Mouse (Mus musculus): ENCODE measurements around the gene Mrvi1.

The Mrvi1 gene

DNA sequence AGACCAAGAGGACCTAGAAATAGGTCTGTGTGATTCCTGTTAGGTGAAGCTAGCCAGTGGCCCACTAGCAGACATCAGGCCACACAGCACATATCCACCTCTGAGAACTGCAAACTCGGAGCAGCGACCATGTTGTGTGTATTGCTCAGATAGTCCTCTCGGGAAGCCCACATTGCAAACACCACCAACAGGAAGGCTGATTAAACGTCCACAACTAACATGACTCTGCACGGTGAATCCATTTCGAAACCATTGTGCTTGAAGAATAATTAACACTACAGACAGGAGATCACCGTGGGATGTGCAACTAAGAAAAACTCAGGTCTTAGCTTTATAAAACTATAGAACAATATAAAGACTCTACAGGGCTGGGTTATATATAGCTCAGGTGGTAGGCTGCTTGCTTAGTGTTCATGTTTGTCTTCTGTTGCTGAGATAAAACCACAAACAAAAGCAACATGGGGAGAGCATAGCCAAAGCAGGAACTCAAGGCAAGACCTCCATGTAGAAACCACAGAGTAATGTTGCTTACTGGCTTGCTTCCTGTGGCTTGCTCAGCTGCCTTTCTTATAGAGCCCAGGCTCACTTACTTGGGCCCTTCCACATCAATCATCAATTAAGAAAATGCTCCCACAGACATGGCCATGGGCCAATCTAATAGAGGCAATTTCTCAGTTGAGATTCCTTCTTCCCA, 4.4 kb downstream of the Mrvi1 start:
- no peak for DNase-seq (ENCODE audit: low spot score)

DNA sequence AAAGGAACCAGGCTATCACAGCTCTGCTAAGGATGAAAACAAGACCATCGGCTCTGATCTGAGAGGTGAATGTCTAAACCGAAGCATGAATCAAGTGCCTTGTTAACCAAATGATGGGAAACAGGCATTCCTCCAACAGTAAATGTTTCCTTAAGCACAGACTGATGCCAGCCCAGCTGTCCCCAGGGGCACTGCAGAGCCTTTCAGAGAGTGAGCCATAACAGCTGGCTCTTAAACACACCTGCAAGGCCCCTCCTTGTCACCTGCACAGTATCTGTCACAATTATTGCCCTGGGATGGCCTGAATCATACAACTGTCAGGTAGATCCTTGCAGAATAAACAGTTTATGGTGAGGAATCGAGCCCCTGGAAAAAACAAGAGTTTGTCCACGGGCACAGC, 8.8 kb downstream of the Mrvi1 start:
- no peak for DNase-seq (ENCODE audit: low spot score)

DNA sequence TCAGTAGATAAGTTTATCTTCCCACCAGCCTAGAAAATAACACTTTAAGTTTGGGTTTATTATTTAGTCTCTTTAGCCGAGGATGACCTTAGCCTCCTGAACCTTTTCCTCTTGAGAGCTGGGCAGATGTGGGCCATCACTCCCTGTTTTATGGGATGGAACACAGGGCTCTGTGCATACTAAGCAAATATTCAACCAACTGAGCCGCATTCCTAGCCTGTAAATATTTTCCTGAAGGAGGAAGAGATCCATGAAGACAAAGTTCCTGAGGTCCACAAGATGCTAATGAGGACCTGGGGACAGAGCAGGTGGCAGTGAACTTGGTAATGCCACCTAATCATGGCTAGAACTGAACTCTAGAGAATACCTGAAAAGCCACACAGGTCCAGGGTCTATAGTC, 9.5 kb downstream of the Mrvi1 start:
- no peak for DNase-seq (ENCODE audit: low spot score)

GRCm38 (mm10) chr7:110967373-110967772, 14.9 kb downstream of the Mrvi1 start:
- no peak for DNase-seq (ENCODE audit: low spot score)

DNA sequence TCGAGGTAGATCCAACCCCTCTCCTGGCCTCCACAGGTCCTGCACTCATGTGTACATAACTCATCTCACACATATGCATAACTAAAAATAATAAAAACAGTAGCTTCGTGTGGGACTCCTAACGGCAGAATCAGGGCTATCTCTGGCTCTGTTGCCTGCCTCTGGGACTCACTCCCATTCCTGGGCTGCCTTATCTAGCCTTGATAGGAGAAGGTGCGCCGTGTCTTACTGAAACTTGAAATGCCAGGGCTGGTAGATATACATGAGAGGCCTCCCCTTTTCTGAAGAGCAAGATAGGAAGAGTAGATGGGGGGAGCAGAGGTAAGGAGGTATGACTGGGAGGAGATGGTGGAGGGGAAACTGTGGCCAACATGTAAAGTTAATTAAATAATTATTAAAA, 15.4 kb downstream of the Mrvi1 start:
- DNase-seq (ENCODE audit: low spot score) = no peak

GRCm38 (mm10) chr7:110965387-110965786, 16.9 kb downstream of the Mrvi1 start:
- DNase-seq (ENCODE audit: low spot score) = no peak

GRCm38 (mm10) chr7:110963655-110963997, 18.6 kb downstream of the Mrvi1 start:
- DNase-seq (ENCODE audit: low spot score) = no peak

DNA sequence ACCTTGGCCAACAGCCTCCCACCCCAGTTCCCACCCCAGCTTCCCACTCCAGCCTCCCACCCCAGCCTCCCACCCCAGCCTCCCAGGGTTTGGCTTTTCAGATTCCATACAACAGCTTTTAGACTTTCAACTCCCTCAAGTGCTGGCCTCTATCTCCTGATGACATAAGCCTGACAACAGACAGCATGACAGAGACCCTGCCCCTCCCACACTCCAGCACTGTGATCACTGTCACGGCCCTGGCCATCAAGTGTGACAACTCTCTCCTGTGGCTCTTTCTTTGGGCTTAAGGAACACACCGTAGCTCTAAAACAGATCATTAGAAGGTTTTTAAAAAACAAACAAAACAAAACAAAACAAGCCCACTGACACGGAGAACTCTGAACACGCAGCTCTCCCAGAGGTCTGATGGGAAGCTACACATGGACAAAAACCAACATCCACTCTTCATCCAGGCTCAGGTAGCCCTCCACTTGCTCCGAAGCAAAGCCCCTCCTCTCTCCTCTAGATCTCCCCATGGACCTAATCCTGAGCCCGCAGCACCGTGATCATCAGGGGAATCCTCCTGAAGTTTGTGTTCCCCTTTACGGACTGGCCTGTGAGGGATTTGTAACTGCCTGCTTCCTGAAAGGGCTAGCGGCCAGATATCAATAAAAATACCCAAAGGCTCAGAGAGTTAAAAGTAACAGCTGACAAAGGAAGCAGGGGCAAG, 19.2 kb downstream of the Mrvi1 start:
- no peak for DNase-seq (ENCODE audit: low spot score)

- no peak for DNase-seq (ENCODE audit: low spot score)
Measured at GRCm38 (mm10) chr7:110962497-110962896, 19.8 kb downstream of the Mrvi1 start.

DNA sequence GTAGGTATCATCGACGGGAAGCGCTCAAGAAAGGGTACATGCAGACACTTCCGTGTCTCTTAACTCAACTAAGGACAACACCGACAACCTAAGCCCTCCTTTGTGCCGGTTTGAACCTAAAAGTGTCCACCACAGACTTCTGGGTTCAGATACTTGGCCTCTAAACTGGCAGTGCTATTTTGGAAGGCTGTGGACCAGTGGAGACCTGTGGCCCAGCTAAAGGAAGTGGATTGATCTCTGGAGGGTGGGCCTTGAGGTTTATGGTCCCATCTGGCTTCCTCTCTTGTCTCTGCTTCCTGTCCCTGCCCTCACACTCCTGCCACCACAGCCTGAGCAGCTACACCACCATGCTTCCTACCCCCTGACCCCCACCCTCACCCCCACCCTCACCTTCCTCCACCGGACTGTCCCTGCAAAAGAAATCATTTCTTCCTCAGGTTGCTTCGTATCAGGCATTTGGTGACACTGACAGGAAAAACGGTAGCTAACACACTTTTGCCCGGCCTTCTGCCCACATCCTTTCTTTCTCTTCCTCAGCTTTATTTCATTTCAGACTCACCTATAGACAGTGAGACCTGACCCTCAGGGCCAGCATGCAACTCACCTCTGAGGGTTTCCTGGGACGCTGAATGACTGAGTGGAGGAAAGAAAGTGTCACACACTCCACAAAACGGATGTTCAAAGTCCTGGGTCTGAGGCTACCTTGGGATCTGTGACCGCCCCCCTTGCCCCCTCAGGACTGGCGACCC, 25.7 kb downstream of the Mrvi1 start:
- DNase-seq (ENCODE audit: low spot score) = no peak

GRCm38 (mm10) chr7:110955576-110955975, 26.7 kb downstream of the Mrvi1 start:
- no peak for DNase-seq (ENCODE audit: low spot score)

DNA sequence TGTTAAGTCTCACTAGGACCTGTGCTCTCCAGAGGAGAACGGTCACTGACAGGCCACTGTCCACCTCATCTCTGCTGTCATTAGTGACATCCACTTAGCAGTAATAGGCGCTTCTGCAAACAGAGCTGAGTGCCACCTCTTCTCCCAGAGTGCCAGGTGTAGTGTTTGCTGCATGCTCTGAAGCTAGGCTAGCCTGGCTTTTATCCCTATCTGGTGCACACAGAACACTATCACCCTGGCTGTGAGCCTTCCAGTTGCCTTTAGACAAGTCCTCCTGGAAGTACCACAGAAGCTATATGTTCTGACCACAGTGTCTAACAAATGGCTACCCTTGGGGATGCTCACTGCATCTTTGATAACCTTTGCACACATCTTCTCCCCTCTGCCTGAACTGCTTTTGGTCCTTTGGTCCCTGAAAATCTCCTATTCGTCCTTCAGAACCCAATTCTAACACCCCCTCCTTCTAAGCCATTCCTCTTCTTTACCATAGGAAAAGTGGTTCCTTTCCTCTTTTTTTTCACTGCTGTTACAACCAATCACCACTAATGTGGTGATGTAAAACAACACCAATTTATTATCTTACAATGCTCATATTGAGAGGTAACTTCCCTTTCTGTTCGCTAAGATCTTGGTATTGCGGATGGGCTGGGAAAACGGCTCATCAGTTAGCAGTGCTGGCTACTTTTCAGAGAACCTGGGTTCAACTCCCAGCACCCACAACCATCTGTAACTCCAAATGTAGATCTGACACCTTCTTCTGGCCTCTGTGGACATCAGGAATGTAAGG, 28.0 kb downstream of the Mrvi1 start:
- no peak for DNase-seq (ENCODE audit: low spot score)

DNA sequence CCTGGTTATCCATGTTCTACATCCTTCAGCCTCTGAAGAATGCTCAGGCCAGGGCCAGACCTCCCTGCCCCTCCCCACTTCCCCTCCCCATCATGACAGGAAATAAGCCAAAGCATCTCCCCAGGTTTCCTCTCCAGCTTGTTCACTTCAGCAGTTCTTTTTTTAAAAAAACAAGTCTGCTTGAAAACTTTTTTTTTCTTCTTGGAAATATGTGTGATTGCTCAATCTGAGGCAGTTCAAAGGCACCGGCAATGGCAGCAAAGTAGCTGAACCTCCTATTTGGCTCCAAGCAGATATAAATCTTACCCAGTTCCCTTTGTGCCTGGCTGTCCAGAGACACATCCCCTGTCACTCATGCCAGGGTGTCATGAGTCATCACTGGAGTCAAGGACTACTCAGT, 29.1 kb downstream of the Mrvi1 start:
- no peak for DNase-seq (ENCODE audit: low spot score)

- no peak for DNase-seq (ENCODE audit: low spot score)
Measured at GRCm38 (mm10) chr7:110950621-110950925, 31.7 kb downstream of the Mrvi1 start.

GRCm38 (mm10) chr7:110949785-110950620, 32.3 kb downstream of the Mrvi1 start:
- DNase-seq (ENCODE audit: low spot score) = no peak

- DNase-seq (ENCODE audit: low spot score) = no peak
Measured at GRCm38 (mm10) chr7:110948579-110948978, 33.7 kb downstream of the Mrvi1 start.

- DNase-seq (ENCODE audit: low spot score) = no peak
Measured at GRCm38 (mm10) chr7:110947616-110948015, 34.6 kb downstream of the Mrvi1 start.

DNA sequence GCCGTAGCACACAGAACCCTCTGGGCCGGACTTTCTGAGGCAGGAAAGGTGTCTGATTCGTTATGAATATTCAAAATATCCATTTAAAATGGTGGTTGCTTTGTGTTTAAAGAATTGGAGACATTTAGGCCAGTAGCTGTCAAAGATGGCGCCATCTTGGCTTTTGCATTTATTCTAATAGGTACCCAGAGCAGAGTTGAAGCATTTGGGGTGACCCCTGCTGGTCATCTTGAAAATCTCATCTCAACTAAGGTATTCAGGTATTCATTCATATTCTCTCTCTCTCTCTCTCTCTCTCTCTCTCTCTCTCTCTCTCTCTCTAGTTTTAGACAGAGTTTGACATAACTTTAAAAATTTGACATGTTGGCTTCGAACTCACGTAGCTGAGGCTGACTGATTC, 35.5 kb downstream of the Mrvi1 start:
- no peak for DNase-seq (ENCODE audit: low spot score)

- no peak for DNase-seq (ENCODE audit: low spot score)
Measured at GRCm38 (mm10) chr7:110944321-110944720, 37.9 kb downstream of the Mrvi1 start.

DNA sequence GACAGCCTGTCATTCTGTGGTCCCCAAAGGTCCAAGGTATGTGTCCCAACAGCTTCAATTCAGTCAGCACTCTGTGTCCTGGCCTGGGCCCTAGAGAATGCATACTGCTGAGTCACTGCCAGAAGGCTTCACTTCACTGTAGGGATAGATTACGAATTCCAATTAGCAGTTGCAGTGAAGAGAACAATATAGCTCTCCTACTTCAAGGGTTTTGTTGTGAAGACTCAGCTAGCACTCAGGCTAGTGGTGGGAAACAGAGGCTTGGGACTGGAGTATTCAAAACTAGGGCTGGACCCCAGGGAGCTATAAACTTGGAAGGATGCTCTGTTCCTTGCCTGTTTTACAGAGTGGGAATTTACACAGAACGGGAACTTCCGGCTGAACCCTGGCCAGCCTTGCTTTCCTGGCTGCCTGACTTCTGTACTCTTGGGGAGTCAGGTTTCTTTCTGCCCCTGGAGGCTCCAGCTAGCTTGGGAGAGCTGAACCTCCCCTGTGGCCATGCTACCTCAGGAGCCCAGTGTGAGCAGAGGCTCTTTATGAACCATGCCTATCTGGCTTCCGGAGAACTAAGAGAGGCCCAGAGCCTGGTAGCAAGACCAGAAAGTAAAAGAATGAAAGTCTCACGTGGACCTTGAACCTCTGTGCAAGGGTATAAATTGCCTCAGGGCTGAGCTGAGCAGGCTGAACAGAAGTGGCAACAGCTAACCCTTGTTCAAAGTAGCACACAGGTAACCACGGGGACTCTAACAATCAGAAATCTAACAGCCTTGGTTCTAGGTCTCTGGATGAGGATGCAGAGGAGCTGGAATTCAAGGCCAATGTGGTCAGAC, 40.3 kb downstream of the Mrvi1 start:
- no peak for DNase-seq (ENCODE audit: low spot score)

DNA sequence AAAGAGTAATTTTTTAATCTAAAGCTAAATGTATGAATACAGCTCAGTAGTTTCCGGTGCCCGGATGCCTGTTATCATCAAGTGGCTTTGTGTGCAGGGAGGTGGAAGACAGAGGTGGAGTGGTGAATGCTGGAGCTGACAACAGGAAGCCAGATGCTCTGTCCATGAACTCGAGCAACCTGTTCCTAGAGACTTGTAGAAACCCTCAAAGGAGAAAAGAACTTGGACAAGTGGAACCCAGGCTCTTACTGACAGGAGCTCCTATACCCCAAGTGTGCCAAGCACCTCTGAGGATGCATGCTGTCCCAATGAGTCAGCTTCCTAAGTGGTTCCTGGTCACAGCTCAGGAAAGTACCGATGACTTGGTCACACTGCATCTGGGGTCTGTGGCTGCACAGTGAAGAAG, 41.1 kb downstream of the Mrvi1 start:
- DNase-seq (ENCODE audit: low spot score) = no peak
